Mouse (Mus musculus) forebrain, embryonic 16.5 days (tissue): ENCODE data around the gene Gm49395. TPM values are rescaled to one million over a fixed set of nuclear protein-coding genes. Genes with fewer than 3 reads are reported as not detected.

Source experiments
- ATAC-seq: fragments of 200-750 bp; cut with Nextera tagmentation; 2 replicates; pipeline ENCODE4 v1.8.0; 2017; ENCODE audit warnings: mild to moderate bottlenecking, moderate library complexity
- H3K27ac ChIP-seq: fragments of 300-500 bp; sonication (generic); 2 replicates; pipeline ENCODE4 v1.5.1; 2014; ENCODE audit warnings: low read length, control low read depth
- H3K27me3 ChIP-seq: fragments of 300-500 bp; sonication (generic); replicated peaks from 2 replicates; pipeline ENCODE4 v1.6.1; 2014; ENCODE audit warnings: low read length; ENCODE audit not compliant: control insufficient read depth, insufficient read depth
- H3K36me3 ChIP-seq: fragments of 300-500 bp; sonication (generic); 2 replicates; pipeline ENCODE4 v1.6.1; 2014; ENCODE audit not compliant: control insufficient read depth, insufficient read depth
- H3K4me1 ChIP-seq: fragments of 300-500 bp; sonication (generic); replicated peaks from 2 replicates; pipeline ENCODE4 v1.6.1; 2014; ENCODE audit warnings: low read length; ENCODE audit not compliant: control insufficient read depth, insufficient read depth
- H3K4me2 ChIP-seq: fragments of 300-500 bp; sonication (generic); 2 replicates; pipeline ENCODE4 v1.6.1; 2014; ENCODE audit warnings: mild to moderate bottlenecking, low read length, control low read depth
- H3K4me3 ChIP-seq: fragments of 300-500 bp; sonication (generic); replicated peaks from 2 replicates; pipeline ENCODE4 v1.5.1; 2014; ENCODE audit warnings: mild to moderate bottlenecking, low read length, control low read depth
- H3K9ac ChIP-seq: fragments of 300-500 bp; sonication (generic); replicated peaks from 2 replicates; pipeline ENCODE4 v1.6.1; 2014; ENCODE audit warnings: low read depth, low read length, control low read depth
- H3K9me3 ChIP-seq: fragments of 300-500 bp; sonication (generic); 2 replicates; pipeline ENCODE4 v1.6.1; 2016; ENCODE audit warnings: low read length; ENCODE audit not compliant: control insufficient read depth
- WGBS: fragments of 180-500 bp; shearing (Covaris S2); extraction: QIAGEN DNeasy Blood & Tissue Kit; methylation state at CpG from one replicate; pipeline ENCODE4 v1.1.7; 2014; 5-methylcytosine and 5-hydroxymethylcytosine counted together
- polyA plus RNA-seq: library from polyadenylated mRNA; unstranded; fragments of >200 nt; fragmentation: Nextera tagmentation; extraction: Ambion mirVana; gene quantifications from 2 replicates; pipeline ENCODE4 v1.2.1, GENCODE M21; 2015

The Gm49395 gene
- polyA plus RNA-seq: 1.8 and 2.1 TPM in 2 replicates

- WGBS: 1% methylated on average over 39 of the region's 39 CpGs
- H3K4me1 ChIP-seq: peaks cover 12% of the 10 kb centered on the region
- H3K27ac ChIP-seq: no peak within 1 kb of the TSS
- no peaks in the 10 kb centered on the region for H3K36me3 ChIP-seq
- peak within 1 kb of the TSS; percentile 97 for H3K4me2 ChIP-seq
- H3K9ac ChIP-seq: peak within 1 kb of the TSS; percentile 61
- H3K9me3 ChIP-seq: no peaks in the 10 kb centered on the region
- H3K27me3 ChIP-seq: peaks cover 3% of the 10 kb centered on the region; the same call in 1 of the 2 replicates
- peak; percentile 72 for ATAC-seq
- peak within 1 kb of the TSS; percentile 55 for H3K4me3 ChIP-seq
These were observed at the start of gene Gm49395, which contains the start of gene Itga1 for GRCm38 (mm10) chr13:115101355-115102191. TSS of gene Gm49395 (minus strand) at chr13:115101921. TSS of gene Itga1 (minus strand) at chr13:115101964.

- Histone ChIP-seq H3K9me3 (no peaks in the 10 kb centered on the region), H3K27me3 (no peaks in the 10 kb centered on the region), H3K4me3 (no peak overlapping the region), H3K9ac (no peak overlapping the region), H3K36me3 (no peaks in the 10 kb centered on the region), H3K4me1 (no peaks in the 10 kb centered on the region), H3K27ac (no peak overlapping the region), H3K4me2 (no peak overlapping the region)
- WGBS: 100% methylated on average over 1 of the region's 1 CpGs
- no peak for ATAC-seq
These were observed 48.9 kb upstream of the Gm49395 start for GRCm38 (mm10) chr13:115150602-115151001.

DNA sequence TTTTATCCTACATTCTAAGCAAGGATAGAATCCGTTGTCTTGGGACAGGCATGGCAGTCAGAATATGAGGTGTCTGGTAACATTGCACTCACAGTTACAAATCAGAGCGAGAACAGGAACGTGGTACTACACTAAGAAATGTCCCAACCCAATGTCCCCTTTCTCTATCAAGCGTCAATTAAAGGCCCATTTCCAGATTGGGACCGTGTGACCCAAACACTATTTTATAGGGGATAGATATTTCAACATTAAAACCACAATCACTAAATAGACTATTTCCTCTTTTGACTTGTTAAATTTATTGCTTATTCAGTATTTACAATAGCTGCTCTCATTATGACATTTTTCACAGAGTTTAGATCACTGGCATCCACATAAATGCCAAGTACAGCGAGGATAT lies 48.1 kb upstream of the Gm49395 start:
- Histone ChIP-seq H3K27me3 (no peaks in the 10 kb centered on the region), H3K9me3 (no peaks in the 10 kb centered on the region), H3K4me2 (no peak overlapping the region), H3K4me1 (no peaks in the 10 kb centered on the region), H3K4me3 (no peak overlapping the region), H3K27ac (no peak overlapping the region), H3K36me3 (no peaks in the 10 kb centered on the region), H3K9ac (no peak overlapping the region)
- ATAC-seq: no peak
- WGBS: 88% methylated on average over 6 of the region's 6 CpGs

DNA sequence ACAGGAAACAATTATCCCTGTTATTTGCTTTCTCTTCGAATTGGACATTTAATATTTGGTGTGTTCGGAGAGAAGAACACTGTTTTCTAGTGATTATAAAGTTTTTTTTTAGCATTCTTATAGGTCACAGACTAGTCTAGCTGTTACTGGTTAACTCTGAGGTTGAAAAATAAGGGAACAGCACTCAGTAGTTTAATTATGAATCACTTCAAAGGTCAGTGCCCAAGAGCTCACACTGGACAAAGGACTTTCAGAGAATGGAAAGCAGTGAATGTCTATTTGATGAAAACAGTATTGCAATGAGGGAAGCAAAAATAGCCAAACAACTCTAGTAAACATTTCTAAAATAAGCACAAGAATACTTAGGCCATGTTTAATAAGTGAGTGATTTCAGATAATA lies 41.9 kb upstream of the Gm49395 start:
- H3K36me3 ChIP-seq: no peaks in the 10 kb centered on the region
- ATAC-seq: no peak

GRCm38 (mm10) chr13:115142066-115142465 lies 40.3 kb upstream of the Gm49395 start:
- ATAC-seq: no peak
- Histone ChIP-seq H3K4me1 (no peaks in the 10 kb centered on the region), H3K27ac (no peak overlapping the region), H3K9ac (no peak overlapping the region), H3K27me3 (no peaks in the 10 kb centered on the region), H3K4me2 (no peak overlapping the region), H3K9me3 (no peaks in the 10 kb centered on the region), H3K4me3 (no peak overlapping the region), H3K36me3 (no peaks in the 10 kb centered on the region)
- 85% methylated on average over 3 of the region's 3 CpGs for WGBS

More for the DNA sequence above, 41.9 kb upstream of the Gm49395 start:
- Histone ChIP-seq H3K4me3 (no peak overlapping the region), H3K9me3 (no peaks in the 10 kb centered on the region), H3K27ac (no peak overlapping the region), H3K4me2 (no peak overlapping the region), H3K9ac (no peak overlapping the region), H3K4me1 (no peaks in the 10 kb centered on the region), H3K27me3 (no peaks in the 10 kb centered on the region)
- WGBS: 94% methylated on average over 2 of the region's 2 CpGs

GRCm38 (mm10) chr13:115138513-115138912 lies 36.8 kb upstream of the Gm49395 start:
- Histone ChIP-seq H3K4me2 (no peak overlapping the region), H3K4me1 (no peaks in the 10 kb centered on the region), H3K4me3 (no peak overlapping the region), H3K27me3 (no peaks in the 10 kb centered on the region), H3K9me3 (no peaks in the 10 kb centered on the region), H3K27ac (no peak overlapping the region), H3K36me3 (no peaks in the 10 kb centered on the region), H3K9ac (no peak overlapping the region)
- 92% methylated on average over 7 of the region's 7 CpGs for WGBS
- no peak for ATAC-seq

DNA sequence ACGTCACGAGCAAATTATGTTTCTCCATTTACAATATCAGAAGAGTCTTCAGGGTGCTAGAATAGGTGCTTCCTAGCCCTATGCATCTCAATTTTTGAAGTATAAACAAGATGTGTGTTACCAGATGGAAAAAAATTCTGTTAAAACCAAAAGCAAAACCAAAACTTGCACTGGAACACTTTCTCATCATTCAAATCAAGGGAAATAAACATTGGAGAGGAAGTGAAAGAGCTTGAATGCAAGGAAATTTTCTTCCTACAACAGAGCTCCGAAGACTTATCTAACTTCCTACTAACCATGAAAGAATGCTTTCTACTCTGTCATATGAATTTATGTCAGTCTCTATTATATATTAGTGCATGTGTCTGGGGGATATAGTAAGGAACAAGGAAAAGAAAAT lies 35.0 kb upstream of the Gm49395 start:
- Histone ChIP-seq H3K4me3 (no peak overlapping the region), H3K9me3 (no peaks in the 10 kb centered on the region), H3K27me3 (no peaks in the 10 kb centered on the region), H3K27ac (no peak overlapping the region), H3K36me3 (no peaks in the 10 kb centered on the region), H3K4me2 (no peak overlapping the region), H3K9ac (no peak overlapping the region), H3K4me1 (no peaks in the 10 kb centered on the region)
- WGBS: 92% methylated on average over 3 of the region's 3 CpGs
- no peak for ATAC-seq

- no peak overlapping the region for H3K27ac ChIP-seq
- 47% methylated on average over 5 of the region's 5 CpGs for WGBS
- no peaks in the 10 kb centered on the region for H3K4me1 ChIP-seq
- H3K4me2 ChIP-seq: no peak overlapping the region
- ATAC-seq: no peak
- H3K9ac ChIP-seq: no peak overlapping the region
- no peaks in the 10 kb centered on the region for H3K9me3 ChIP-seq
- H3K36me3 ChIP-seq: no peaks in the 10 kb centered on the region
- no peaks in the 10 kb centered on the region for H3K27me3 ChIP-seq
- H3K4me3 ChIP-seq: no peak overlapping the region
These were observed 30.7 kb upstream of the Gm49395 start for GRCm38 (mm10) chr13:115132435-115132834.

- no peak overlapping the region for H3K9ac ChIP-seq
- no peak for ATAC-seq
- H3K27me3 ChIP-seq: no peaks in the 10 kb centered on the region
- no peaks in the 10 kb centered on the region for H3K4me1 ChIP-seq
- H3K9me3 ChIP-seq: no peaks in the 10 kb centered on the region
- no peak overlapping the region for H3K27ac ChIP-seq
- 76% methylated on average over 3 of the region's 3 CpGs for WGBS
- H3K4me3 ChIP-seq: no peak overlapping the region
- H3K36me3 ChIP-seq: no peaks in the 10 kb centered on the region
- no peak overlapping the region for H3K4me2 ChIP-seq
These were observed 29.7 kb upstream of the Gm49395 start for GRCm38 (mm10) chr13:115131381-115131780.
